Mouse (Mus musculus): ENCODE results near the gene Ctf2. TPM values are rescaled to one million over a fixed set of nuclear protein-coding genes. Genes with fewer than 3 reads are reported as not detected.
A peak's percentile ranks its signal among the peaks of the same experiment; 100 is the strongest.

Gene Ctf2
- polyA plus RNA-seq, 2 experiments: 0.03 to 0.34 TPM

GRCm38 (mm10) chr7:127765756-127766155, 33.8 kb upstream of the Ctf2 start:
- WGBS: 97% methylated on average over 2 of the region's 2 CpGs
- H3K4me3 ChIP-seq (replicated peaks; ENCODE audit: low read length): no peak overlapping the region
- TF ChIP-seq POLR2A (IDR thresholded peaks at IDR 0.05; ENCODE audit: borderline replicate concordance, extremely low read depth, insufficient read depth, insufficient read length): no peak
- no peak overlapping the region for H3K4me2 ChIP-seq (replicated peaks; ENCODE audit: low read depth, low read length, severe bottlenecking)
- H3K36me3 ChIP-seq (ENCODE audit: control insufficient read depth, insufficient read depth, low read length): peaks cover 70% of the 10 kb centered on the region
- H3K4me1 ChIP-seq (ENCODE audit: control insufficient read depth, insufficient read depth, low read length): peaks cover 8% of the 10 kb centered on the region
- ATAC-seq (ENCODE audit: low FRiP score, low read depth): no peak
- H3K9ac ChIP-seq (ENCODE audit: low read depth, low read length, severe bottlenecking): no peak overlapping the region
- H3K27ac ChIP-seq (replicated peaks; ENCODE audit: low read depth, low read length): no peak overlapping the region
- no peaks in the 10 kb centered on the region for H3K9me3 ChIP-seq (ENCODE audit: control insufficient read depth, low read length)
- no peak for DNase-seq (ENCODE audit: low spot score)
- H3K27me3 ChIP-seq (ENCODE audit: control insufficient read depth, insufficient read depth, low read length): no peaks in the 10 kb centered on the region

GRCm38 (mm10) chr7:127763642-127764041, 31.7 kb upstream of the Ctf2 start:
- H3K27me3 ChIP-seq (ENCODE audit: control insufficient read depth, insufficient read depth, low read length): no peaks in the 10 kb centered on the region
- H3K4me1 ChIP-seq (ENCODE audit: control insufficient read depth, insufficient read depth, low read length): peaks cover 7% of the 10 kb centered on the region; the same call in 1 of the 2 replicates
- WGBS: 87% methylated on average over 4 of the region's 4 CpGs
- H3K9ac ChIP-seq (ENCODE audit: low read depth, low read length, severe bottlenecking): no peak overlapping the region
- H3K9me3 ChIP-seq (ENCODE audit: control insufficient read depth, low read length): no peaks in the 10 kb centered on the region
- peaks cover 85% of the 10 kb centered on the region for H3K36me3 ChIP-seq (ENCODE audit: control insufficient read depth, insufficient read depth, low read length)
- TF ChIP-seq POLR2A (IDR thresholded peaks at IDR 0.05; ENCODE audit: borderline replicate concordance, extremely low read depth, insufficient read depth, insufficient read length): no peak
- no peak overlapping the region for H3K4me2 ChIP-seq (replicated peaks; ENCODE audit: low read depth, low read length, severe bottlenecking)
- DNase-seq (ENCODE audit: low spot score) (no peak), ATAC-seq (ENCODE audit: low FRiP score, low read depth) (no peak)
- H3K4me3 ChIP-seq (replicated peaks; ENCODE audit: low read length): no peak overlapping the region
- no peak overlapping the region for H3K27ac ChIP-seq (replicated peaks; ENCODE audit: low read depth, low read length)

GRCm38 (mm10) chr7:127761026-127761425, 29.1 kb upstream of the Ctf2 start:
- no peak overlapping the region for H3K4me3 ChIP-seq (replicated peaks; ENCODE audit: low read length)
- TF ChIP-seq POLR2A (IDR thresholded peaks at IDR 0.05; ENCODE audit: borderline replicate concordance, extremely low read depth, insufficient read depth, insufficient read length): no peak
- H3K9me3 ChIP-seq (ENCODE audit: control insufficient read depth, low read length): no peaks in the 10 kb centered on the region
- DNase-seq (ENCODE audit: low spot score) (peak; percentile 79), ATAC-seq (ENCODE audit: low FRiP score, low read depth) (peak; percentile 48; the same call in 1 of the 2 replicates)
- peaks cover 4% of the 10 kb centered on the region; the same call in 1 of the 2 replicates for H3K4me1 ChIP-seq (ENCODE audit: control insufficient read depth, insufficient read depth, low read length)
- no peaks in the 10 kb centered on the region for H3K27me3 ChIP-seq (ENCODE audit: control insufficient read depth, insufficient read depth, low read length)
- H3K4me2 ChIP-seq (replicated peaks; ENCODE audit: low read depth, low read length, severe bottlenecking): no peak overlapping the region
- H3K27ac ChIP-seq (replicated peaks; ENCODE audit: low read depth, low read length): no peak overlapping the region
- no peak overlapping the region for H3K9ac ChIP-seq (ENCODE audit: low read depth, low read length, severe bottlenecking)
- WGBS: 40% methylated on average over 7 of the region's 7 CpGs
- peaks cover 85% of the 10 kb centered on the region for H3K36me3 ChIP-seq (ENCODE audit: control insufficient read depth, insufficient read depth, low read length)

- no peak overlapping the region for H3K27ac ChIP-seq (replicated peaks; ENCODE audit: low read depth, low read length)
- no peak overlapping the region for H3K9ac ChIP-seq (ENCODE audit: low read depth, low read length, severe bottlenecking)
- no peak overlapping the region for H3K4me2 ChIP-seq (replicated peaks; ENCODE audit: low read depth, low read length, severe bottlenecking)
- no peaks in the 10 kb centered on the region for H3K27me3 ChIP-seq (ENCODE audit: control insufficient read depth, insufficient read depth, low read length)
- TF ChIP-seq POLR2A (IDR thresholded peaks at IDR 0.05; ENCODE audit: borderline replicate concordance, extremely low read depth, insufficient read depth, insufficient read length): no peak
- H3K9me3 ChIP-seq (ENCODE audit: control insufficient read depth, low read length): no peaks in the 10 kb centered on the region
- ATAC-seq (ENCODE audit: low FRiP score, low read depth): no peak
- no peak for DNase-seq (ENCODE audit: low spot score)
- H3K36me3 ChIP-seq (ENCODE audit: control insufficient read depth, insufficient read depth, low read length): peaks cover 85% of the 10 kb centered on the region
- 76% methylated on average over 3 of the region's 3 CpGs for WGBS
- peaks cover 4% of the 10 kb centered on the region; the same call in 1 of the 2 replicates for H3K4me1 ChIP-seq (ENCODE audit: control insufficient read depth, insufficient read depth, low read length)
- no peak overlapping the region for H3K4me3 ChIP-seq (replicated peaks; ENCODE audit: low read length)
Observed at GRCm38 (mm10) chr7:127760478-127760877, 28.5 kb upstream of the Ctf2 start.

- Histone ChIP-seq H3K4me1 (ENCODE audit: control insufficient read depth, insufficient read depth, low read length) (peaks cover 4% of the 10 kb centered on the region; the same call in 1 of the 2 replicates), H3K27me3 (ENCODE audit: control insufficient read depth, insufficient read depth, low read length) (no peaks in the 10 kb centered on the region), H3K9me3 (ENCODE audit: control insufficient read depth, low read length) (no peaks in the 10 kb centered on the region), H3K27ac (replicated peaks; ENCODE audit: low read depth, low read length) (0 out of 2 replicates have a peak overlapping the region, but pooled peaks have one; percentile 7), H3K4me3 (replicated peaks; ENCODE audit: low read length) (no peak overlapping the region), H3K4me2 (replicated peaks; ENCODE audit: low read depth, low read length, severe bottlenecking) (no peak overlapping the region), H3K36me3 (ENCODE audit: control insufficient read depth, insufficient read depth, low read length) (peaks cover 85% of the 10 kb centered on the region), H3K9ac (ENCODE audit: low read depth, low read length, severe bottlenecking) (no peak overlapping the region)
- TF ChIP-seq POLR2A (IDR thresholded peaks at IDR 0.05; ENCODE audit: borderline replicate concordance, extremely low read depth, insufficient read depth, insufficient read length): no peak
- WGBS: 31% methylated on average over 6 of the region's 6 CpGs
- DNase-seq (ENCODE audit: low spot score) (no peak), ATAC-seq (ENCODE audit: low FRiP score, low read depth) (no peak)
Observed at GRCm38 (mm10) chr7:127759716-127760115, 27.8 kb upstream of the Ctf2 start.

- 84% methylated on average over 7 of the region's 7 CpGs for WGBS
- H3K4me3 ChIP-seq (replicated peaks; ENCODE audit: low read length): no peak overlapping the region
- no peaks in the 10 kb centered on the region for H3K27me3 ChIP-seq (ENCODE audit: control insufficient read depth, insufficient read depth, low read length)
- no peak for ATAC-seq (ENCODE audit: low FRiP score, low read depth)
- DNase-seq (ENCODE audit: low spot score): no peak
- no peaks in the 10 kb centered on the region for H3K9me3 ChIP-seq (ENCODE audit: control insufficient read depth, low read length)
- no peak overlapping the region for H3K9ac ChIP-seq (ENCODE audit: low read depth, low read length, severe bottlenecking)
- no peak for TF ChIP-seq POLR2A (IDR thresholded peaks at IDR 0.05; ENCODE audit: borderline replicate concordance, extremely low read depth, insufficient read depth, insufficient read length)
- no peaks in the 10 kb centered on the region for H3K4me1 ChIP-seq (ENCODE audit: control insufficient read depth, insufficient read depth, low read length)
- no peak overlapping the region for H3K4me2 ChIP-seq (replicated peaks; ENCODE audit: low read depth, low read length, severe bottlenecking)
- H3K36me3 ChIP-seq (ENCODE audit: control insufficient read depth, insufficient read depth, low read length): peaks cover 99% of the 10 kb centered on the region
- H3K27ac ChIP-seq (replicated peaks; ENCODE audit: low read depth, low read length): no peak overlapping the region
Observed at GRCm38 (mm10) chr7:127753741-127754140, 21.8 kb upstream of the Ctf2 start.
